Mouse (Mus musculus): ENCODE measurements around the gene Fmnl3. TPM values are rescaled to one million over a fixed set of nuclear protein-coding genes. Genes with fewer than 3 reads are reported as not detected.

Gene Fmnl3
- total and polyA plus RNA-seq, 3 experiments, result 24.2 to 49.3 (median 28.6) TPM

DNA sequence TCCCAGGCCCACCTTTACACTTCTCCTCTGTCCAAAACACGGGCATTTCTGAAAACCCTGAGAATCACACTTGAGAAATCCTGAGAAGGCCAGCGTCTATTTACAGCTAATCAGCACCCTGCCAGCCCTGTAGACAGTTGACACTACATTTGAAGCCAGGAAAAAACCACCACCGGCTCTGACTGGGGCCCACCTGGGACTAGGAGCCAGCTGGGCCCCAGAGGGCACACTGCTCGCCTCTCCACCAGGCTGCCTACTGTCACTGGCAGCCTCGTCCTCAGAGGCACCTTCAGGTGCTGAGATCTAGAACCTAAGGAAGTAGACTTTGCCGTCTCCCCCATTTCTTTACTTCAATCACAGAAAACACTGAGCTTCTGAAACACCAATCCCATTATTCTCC lies 14.6 kb downstream of the Fmnl3 start:
- no peak overlapping the region for H3K27ac ChIP-seq (ENCODE audit: insufficient read depth, low read depth)
- H3K36me3 ChIP-seq (replicated peaks in 1 of 2; ENCODE audit: control insufficient read depth in 1 of 2, insufficient read depth in 1 of 2, low read length in 1 of 2), result peaks cover 0 to 30% of the 10 kb centered on the region in 2 experiments
- H3K4me2 ChIP-seq (ENCODE audit: insufficient read depth, low read depth, poor library complexity, severe bottlenecking), result peak overlapping the region; percentile 30; the same call in 1 of the 2 replicates
- DNase-seq (ENCODE audit: extremely low read depth), result no peak
- no peaks in the 10 kb centered on the region for H3K27me3 ChIP-seq (replicated peaks)
- H3K4me3 ChIP-seq (replicated peaks in 1 of 3; ENCODE audit: low read depth in 2 of 3, low read length in 2 of 3, poor library complexity in 1 of 3), result no peak overlapping the region
- dilution Hi-C loops (cut with MboI; ENCODE audit: extremely low pct_ligation_motif_present, extremely low pct_unique_long_range_greater_than_20kb, low sequenced_read_pairs), result no loop called here
- in situ Hi-C loops (cut with MboI; ENCODE audit: low pct_ligation_motif_present, low pct_unique_long_range_greater_than_20kb, low sequenced_read_pairs), result no loop called here
- TF ChIP-seq TCF12 (IDR thresholded peaks at IDR 0.05; ENCODE audit: low read depth, low read length) (peak; percentile 46), SIN3A (IDR thresholded peaks at IDR 0.05; ENCODE audit: low read length) (peak; percentile 47; the same call in 1 of the 2 replicates), NRF1 (IDR thresholded peaks at IDR 0.05; ENCODE audit: low read depth, low read length) (no peak), IRF4 (IDR thresholded peaks at IDR 0.05; ENCODE audit: low read depth, low read length) (peak; percentile 27; the same call in 1 of the 2 replicates), ZKSCAN1 (IDR thresholded peaks at IDR 0.05; ENCODE audit: borderline replicate concordance, low read depth, low read length) (no peak), ZMIZ1 (IDR thresholded peaks at IDR 0.05; ENCODE audit: low read depth, low read length) (no peak), ETS1 (conservative IDR thresholded peaks at IDR 0.05; ENCODE audit: low read depth, low read length) (peak; percentile 39; the same call in 1 of the 2 replicates), EP300 (IDR thresholded peaks at IDR 0.05; ENCODE audit: low read length) (peak; percentile 23; the same call in 1 of the 2 replicates), MXI1 (IDR thresholded peaks at IDR 0.05; ENCODE audit: low read depth, low read length) (peak; percentile 24; the same call in 1 of the 2 replicates), CHD1 (IDR thresholded peaks at IDR 0.05; ENCODE audit: low read depth, low read length) (no peak)
- H3K9me3 ChIP-seq (replicated peaks; ENCODE audit: low read length), result no peaks in the 10 kb centered on the region
- H3K79me2 ChIP-seq (replicated peaks; ENCODE audit: control insufficient read depth, extremely low read depth, insufficient read depth, poor library complexity, severe bottlenecking), result peaks cover 59% of the 10 kb centered on the region
- peaks cover 54 to 93% of the 10 kb centered on the region in 2 experiments for H3K4me1 ChIP-seq (ENCODE audit: control insufficient read depth in 1 of 2, insufficient read depth in 2 of 2)
- peak overlapping the region; percentile 13; the same call in 1 of the 2 replicates for H3K9ac ChIP-seq (ENCODE audit: insufficient read depth, low read depth)

DNA sequence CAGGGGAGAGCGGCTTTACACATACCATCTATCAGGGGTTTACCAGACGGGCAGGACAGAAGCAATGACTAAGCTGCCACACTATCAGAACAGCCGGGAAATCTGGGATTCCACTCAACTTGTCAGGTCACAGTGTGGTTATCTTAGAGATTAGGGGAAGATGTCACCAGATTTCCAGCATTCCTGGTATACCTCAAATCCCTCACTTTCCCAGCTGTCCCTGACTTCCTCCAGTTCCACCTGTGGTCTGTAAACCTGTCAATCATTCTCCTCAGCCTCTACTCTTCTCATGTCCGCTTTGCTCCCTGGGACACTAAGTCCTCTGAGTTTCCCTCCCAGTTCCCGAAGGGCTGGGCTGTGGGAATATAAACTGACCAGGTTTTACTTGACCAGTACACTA lies 18.0 kb downstream of the Fmnl3 start:
- Histone ChIP-seq H3K27me3 (replicated peaks) (no peaks in the 10 kb centered on the region), H3K9ac (ENCODE audit: insufficient read depth, low read depth) (peak overlapping the region; percentile 34; the same call in 1 of the 2 replicates), H3K9me3 (replicated peaks; ENCODE audit: low read length) (no peaks in the 10 kb centered on the region), H3K27ac (ENCODE audit: insufficient read depth, low read depth) (peak overlapping the region; percentile 94), H3K4me2 (ENCODE audit: insufficient read depth, low read depth, poor library complexity, severe bottlenecking) (peak overlapping the region; percentile 74; the same call in 1 of the 2 replicates), H3K4me3 (replicated peaks in 1 of 3; ENCODE audit: low read depth in 2 of 3, low read length in 2 of 3, poor library complexity in 1 of 3) (peak overlapping the region in 1 of 3 experiments; percentile 18), H3K79me2 (replicated peaks; ENCODE audit: control insufficient read depth, extremely low read depth, insufficient read depth, poor library complexity, severe bottlenecking) (peaks cover 50% of the 10 kb centered on the region), H3K36me3 (replicated peaks in 1 of 2; ENCODE audit: control insufficient read depth in 1 of 2, insufficient read depth in 1 of 2, low read length in 1 of 2) (peaks cover 0 to 24% of the 10 kb centered on the region in 2 experiments), H3K4me1 (ENCODE audit: control insufficient read depth in 1 of 2, insufficient read depth in 2 of 2) (peaks cover 63 to 96% of the 10 kb centered on the region in 2 experiments)
- no peak for TF ChIP-seq MAFK (IDR thresholded peaks at IDR 0.05; ENCODE audit: insufficient replicate concordance, low read length)
- TF ChIP-seq RAD21 (IDR thresholded peaks at IDR 0.05; ENCODE audit: low read depth, low read length), result no peak
- no peak for TF ChIP-seq MAZ (IDR thresholded peaks at IDR 0.05; ENCODE audit: low read depth, low read length)
- TF ChIP-seq MYC (IDR thresholded peaks at IDR 0.05; ENCODE audit: low read depth, low read length), result no peak
- no peak for TF ChIP-seq TBP (conservative IDR thresholded peaks at IDR 0.05; ENCODE audit: low read depth, low read length)
- no peak for TF ChIP-seq ZMIZ1 (IDR thresholded peaks at IDR 0.05; ENCODE audit: low read depth, low read length)
- TF ChIP-seq ETS1 (conservative IDR thresholded peaks at IDR 0.05; ENCODE audit: low read depth, low read length), result no peak
- no peak for TF ChIP-seq KAT2A (IDR thresholded peaks at IDR 0.05; ENCODE audit: insufficient replicate concordance, low read length)
- no peak for TF ChIP-seq HCFC1 (IDR thresholded peaks at IDR 0.05; ENCODE audit: low read depth, low read length)
- TF ChIP-seq E2F4 (IDR thresholded peaks at IDR 0.05; ENCODE audit: insufficient replicate concordance, low read depth, low read length), result no peak
- no peak for TF ChIP-seq MXI1 (IDR thresholded peaks at IDR 0.05; ENCODE audit: low read depth, low read length)
- dilution Hi-C loops (cut with MboI; ENCODE audit: extremely low pct_ligation_motif_present, extremely low pct_unique_long_range_greater_than_20kb, low sequenced_read_pairs), result no loop called here
- in situ Hi-C loops (cut with MboI; ENCODE audit: low pct_ligation_motif_present, low pct_unique_long_range_greater_than_20kb, low sequenced_read_pairs), result no loop called here
- DNase-seq (ENCODE audit: extremely low read depth), result no peak
